Mouse (Mus musculus): ENCODE data around the gene Stx1a. TPM values are rescaled to one million over a fixed set of nuclear protein-coding genes. Genes with fewer than 3 reads are reported as not detected.

Stx1a gene
- total RNA-seq, 2 experiments from 2014 or later = 3.3 to 3.9 TPM

- peak; percentile 14 to 43 for DNase-seq
- intact Hi-C loops (cut with DNase I) = loop anchor here (2.0 kb wide), 1 partner anchor 62 kb away; no protein-coding TSS in a partner anchor
These were observed 53.7 kb downstream of the Stx1a start for GRCm38 (mm10) chr5:135076931-135077505.

GRCm38 (mm10) chr5:135077564-135078481, 54.5 kb downstream of the Stx1a start, which contains the start of gene Vps37d:
Gene Vps37d, minus strand, starts transcription at chr5:135078266.
- DNase-seq = peak; percentile 94 to 96
- intact Hi-C loops (cut with DNase I) = loop anchor here (2.0 kb wide), 1 partner anchor 63 kb away; no protein-coding TSS in a partner anchor

GRCm38 (mm10) chr5:135078482-135078810, 55.2 kb downstream of the Stx1a start:
- no peak for DNase-seq
- intact Hi-C loops (cut with DNase I) = no loop called here

- intact Hi-C loops (cut with DNase I) = no loop called here
- DNase-seq = no peak
These were observed 56.3 kb downstream of the Stx1a start for GRCm38 (mm10) chr5:135079578-135079977.

- no peak for DNase-seq
- intact Hi-C loops (cut with DNase I) = no loop called here
These were observed 57.3 kb downstream of the Stx1a start for GRCm38 (mm10) chr5:135080539-135080938.

DNA sequence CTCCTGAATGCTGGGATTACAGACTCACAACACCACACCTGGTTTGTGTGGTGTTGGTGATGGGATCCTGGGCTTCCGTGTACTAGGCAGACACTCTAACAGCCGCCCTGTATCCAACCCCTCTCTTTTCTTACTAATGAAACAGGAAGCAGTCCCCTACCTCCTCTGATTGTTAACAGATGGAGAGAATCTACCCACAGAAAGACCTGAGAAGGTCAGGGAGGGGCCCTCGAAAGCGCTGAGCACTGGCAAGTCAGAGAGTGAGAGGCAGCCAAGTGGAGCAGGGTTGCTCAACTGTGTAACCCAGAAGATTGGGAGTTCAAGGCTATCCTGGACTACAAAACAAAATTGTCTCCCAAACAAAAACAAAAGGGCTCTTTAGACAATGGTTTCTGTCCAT, 63.6 kb downstream of the Stx1a start:
- no peak for DNase-seq
- intact Hi-C loops (cut with DNase I) = no loop called here

GRCm38 (mm10) chr5:135089653-135090052, 66.4 kb downstream of the Stx1a start, which contains the start of gene Mlxipl:
Gene Mlxipl, plus strand, starts transcription at chr5:135089890.
- no peak for DNase-seq
- intact Hi-C loops (cut with DNase I) = no loop called here

Other genes starting within 250 kb of the Stx1a start
- gene Tmem270, start 116.7 kb upstream of the Stx1a start, total RNA-seq (2021) = not detected
- gene Cldn13, start 108.0 kb upstream of the Stx1a start, total RNA-seq (2021) = not detected
- 1 to 10 TPM; 7.0 to 7.4 TPM for gene Mettl27, start 91.1 kb upstream of the Stx1a start, total RNA-seq (2021)
- gene Cldn4, start 76.5 kb upstream of the Stx1a start, total RNA-seq (2021) = under 1 TPM in 1 of 2 experiments, not detected in 1; 0.14 TPM
- under 1 TPM; 0.27 to 0.41 TPM for gene Cldn3, start 37.3 kb upstream of the Stx1a start, total RNA-seq (2021)
- 10 to 100 TPM; 58.2 to 64.1 TPM for gene Abhd11, start 14.3 kb upstream of the Stx1a start, total RNA-seq (2021)
- 10 to 100 TPM; 24.9 to 27.0 TPM for gene Dnajc30, start 40.7 kb downstream of the Stx1a start, total RNA-seq (2021)
- gene Bud23, start 41.5 kb downstream of the Stx1a start, total RNA-seq (2021) = 10 to 100 TPM; 23.7 to 27.6 TPM
- gene Vps37d, start 54.8 kb downstream of the Stx1a start, total RNA-seq (2021) = 1 to 10 TPM; 1.8 to 1.9 TPM
- 10 to 100 TPM; 12.2 to 15.9 TPM for gene Mlxipl, start 66.4 kb downstream of the Stx1a start, total RNA-seq (2021)
- 10 to 100 TPM; 13.0 to 15.6 TPM for gene Tbl2, start 126.2 kb downstream of the Stx1a start, total RNA-seq (2021)
- 10 to 100 TPM; 33.5 to 35.8 TPM for gene Bcl7b, start 144.8 kb downstream of the Stx1a start, total RNA-seq (2021)
- 10 to 100 TPM; 41.6 to 48.5 TPM for gene Baz1b, start 163.8 kb downstream of the Stx1a start, total RNA-seq (2021)
- gene Fzd9, start 227.7 kb downstream of the Stx1a start, total RNA-seq (2021) = under 1 TPM; 0.55 to 0.84 TPM